Mouse (Mus musculus) thymus, adult 2 months (tissue): ENCODE results near the gene Rere. TPM values are rescaled to one million over a fixed set of nuclear protein-coding genes. Genes with fewer than 3 reads are reported as not detected.
"Not testable (repeated sequence)": the region's sequence is repeated elsewhere in the genome, so short reads cannot be mapped to it uniquely, and the experiment has no call there.

Source experiments
- DNase-seq: peaks from one replicate; pipeline ENCODE4 v3.0.0; 2021
- H3K27ac ChIP-seq: fragments of 200-500 bp; 2 replicates; pipeline ENCODE4 v1.5.1; 2012; ENCODE audit warnings: low read length, control low read depth; ENCODE audit not compliant: control insufficient read depth, insufficient read depth
- H3K27me3 ChIP-seq: fragments of 200-500 bp; 2 replicates; pipeline ENCODE4 v1.6.1; 2012; ENCODE audit warnings: mild to moderate bottlenecking, low read length, moderate library complexity, mixed read lengths; ENCODE audit not compliant: control insufficient read depth, insufficient read depth
- H3K36me3 ChIP-seq: fragments of 200-500 bp; 2 replicates; pipeline ENCODE4 v1.6.1; 2012; ENCODE audit warnings: mild to moderate bottlenecking, low read length, moderate library complexity; ENCODE audit not compliant: control insufficient read depth, insufficient read depth
- H3K4me1 ChIP-seq: fragments of 200-500 bp; replicated peaks from 2 replicates; pipeline ENCODE4 v1.6.1; 2012; ENCODE audit warnings: low read length; ENCODE audit not compliant: control insufficient read depth, insufficient read depth
- H3K4me3 ChIP-seq: fragments of 200-500 bp; 2 replicates; pipeline ENCODE4 v1.5.1; 2012; ENCODE audit warnings: mild to moderate bottlenecking, low read length, control low read depth, moderate library complexity; ENCODE audit not compliant: control insufficient read depth, insufficient read depth
- CTCF ChIP-seq: fragments of 200-500 bp; IDR thresholded peaks from 2 replicates; pipeline ENCODE4 v1.5.1; 2012; ENCODE audit warnings: mild to moderate bottlenecking, control low read depth, low read length, moderate library complexity, borderline replicate concordance; ENCODE audit not compliant: control insufficient read depth, poor library complexity, insufficient read depth; ENCODE audit errors: extremely low read depth
- POLR2A ChIP-seq: fragments of 200-500 bp; IDR thresholded peaks from 2 replicates; pipeline ENCODE4 v1.6.1; 2012; ENCODE audit warnings: mild to moderate bottlenecking, low read length, control low read depth, moderate library complexity; ENCODE audit not compliant: control insufficient read depth, poor library complexity, insufficient read depth; ENCODE audit errors: extremely low read depth
- WGBS: fragments of 180-500 bp; shearing (Covaris S2); methylation state at CpG from one replicate; pipeline ENCODE4 v1.1.7; 2018; 5-methylcytosine and 5-hydroxymethylcytosine counted together
- polyA plus RNA-seq: library from polyadenylated mRNA; depleted of rRNA; stranded (reverse); fragments of >200 nt; gene quantifications from 2 replicates; pipeline ENCODE4 v1.2.3, GENCODE M21; 2012

Gene Rere
- polyA plus RNA-seq, 1 experiment, result 52.5 TPM

- H3K4me3 ChIP-seq, result no peak overlapping the region
- H3K36me3 ChIP-seq, result no peaks in the 10 kb centered on the region
- DNase-seq, result no peak
- H3K27ac ChIP-seq, result no peak overlapping the region
- WGBS, result 93% methylated on average over 7 of the region's 7 CpGs
- no peak for TF ChIP-seq POLR2A
- no peak for TF ChIP-seq CTCF
- H3K4me1 ChIP-seq, result peaks cover 12% of the 10 kb centered on the region
- H3K27me3 ChIP-seq, result no peaks in the 10 kb centered on the region
Measured at GRCm38 (mm10) chr4:150545775-150546174, 264.3 kb downstream of the Rere start.

- not testable (repeated sequence) for H3K27me3 ChIP-seq, H3K4me3 ChIP-seq, H3K27ac ChIP-seq, H3K36me3 ChIP-seq, DNase-seq
- peaks cover 14% of the 10 kb centered on the region for H3K4me1 ChIP-seq
- WGBS, result 99% methylated on average over 4 of the region's 4 CpGs
Measured at GRCm38 (mm10) chr4:150546296-150546695, 264.9 kb downstream of the Rere start.

GRCm38 (mm10) chr4:150549393-150549792, 267.9 kb downstream of the Rere start:
- no peak for TF ChIP-seq POLR2A
- Histone ChIP-seq H3K4me1 (peaks cover 21% of the 10 kb centered on the region), H3K27me3 (no peaks in the 10 kb centered on the region), H3K4me3 (no peak overlapping the region), H3K27ac (no peak overlapping the region), H3K36me3 (no peaks in the 10 kb centered on the region)
- no peak for DNase-seq
- WGBS, result 96% methylated on average over 9 of the region's 9 CpGs

DNA sequence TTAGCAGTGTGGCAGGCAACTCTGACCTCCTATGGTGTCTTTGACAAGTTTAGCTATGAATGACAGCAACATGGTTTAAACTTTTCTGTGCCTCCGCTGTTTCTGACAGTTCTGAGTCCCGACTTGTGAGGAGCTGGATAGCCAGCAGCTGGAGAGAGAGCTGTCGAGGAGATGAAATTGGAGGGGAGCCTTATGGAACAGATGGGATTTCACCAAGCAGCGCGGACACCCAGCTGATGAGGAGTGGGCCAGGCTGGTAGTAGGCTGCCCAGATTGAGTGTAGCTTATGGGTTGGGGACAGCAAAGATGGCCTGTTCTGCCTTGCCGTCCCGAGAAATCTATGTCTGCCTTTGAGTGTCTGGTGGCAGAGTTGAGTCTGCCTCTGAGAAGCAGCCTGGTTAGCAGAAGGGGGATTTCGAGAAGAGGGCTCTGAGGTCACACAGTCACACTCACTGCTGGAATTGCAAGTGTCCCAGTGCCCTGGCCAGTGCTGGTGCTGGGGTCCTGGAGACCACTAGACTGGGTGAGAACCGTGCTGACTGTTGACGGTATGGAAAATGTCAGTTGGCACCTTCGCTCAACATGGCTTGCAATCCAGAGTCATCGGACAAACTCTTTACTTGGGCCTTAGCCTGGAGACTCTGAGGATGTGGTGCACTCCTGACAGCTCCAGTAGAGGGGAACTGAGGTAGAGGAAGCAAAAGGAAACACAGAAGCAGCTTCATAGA, 268.7 kb downstream of the Rere start:
- Histone ChIP-seq H3K27ac (no peak overlapping the region), H3K4me1 (peaks cover 18% of the 10 kb centered on the region), H3K27me3 (no peaks in the 10 kb centered on the region), H3K36me3 (no peaks in the 10 kb centered on the region), H3K4me3 (no peak overlapping the region)
- no peak for DNase-seq
- TF ChIP-seq POLR2A (no peak), CTCF (no peak)
- WGBS, result 93% methylated on average over 12 of the region's 12 CpGs

GRCm38 (mm10) chr4:150551390-150551789, 269.9 kb downstream of the Rere start:
- no peak overlapping the region for H3K27ac ChIP-seq
- 96% methylated on average over 4 of the region's 4 CpGs for WGBS

DNA sequence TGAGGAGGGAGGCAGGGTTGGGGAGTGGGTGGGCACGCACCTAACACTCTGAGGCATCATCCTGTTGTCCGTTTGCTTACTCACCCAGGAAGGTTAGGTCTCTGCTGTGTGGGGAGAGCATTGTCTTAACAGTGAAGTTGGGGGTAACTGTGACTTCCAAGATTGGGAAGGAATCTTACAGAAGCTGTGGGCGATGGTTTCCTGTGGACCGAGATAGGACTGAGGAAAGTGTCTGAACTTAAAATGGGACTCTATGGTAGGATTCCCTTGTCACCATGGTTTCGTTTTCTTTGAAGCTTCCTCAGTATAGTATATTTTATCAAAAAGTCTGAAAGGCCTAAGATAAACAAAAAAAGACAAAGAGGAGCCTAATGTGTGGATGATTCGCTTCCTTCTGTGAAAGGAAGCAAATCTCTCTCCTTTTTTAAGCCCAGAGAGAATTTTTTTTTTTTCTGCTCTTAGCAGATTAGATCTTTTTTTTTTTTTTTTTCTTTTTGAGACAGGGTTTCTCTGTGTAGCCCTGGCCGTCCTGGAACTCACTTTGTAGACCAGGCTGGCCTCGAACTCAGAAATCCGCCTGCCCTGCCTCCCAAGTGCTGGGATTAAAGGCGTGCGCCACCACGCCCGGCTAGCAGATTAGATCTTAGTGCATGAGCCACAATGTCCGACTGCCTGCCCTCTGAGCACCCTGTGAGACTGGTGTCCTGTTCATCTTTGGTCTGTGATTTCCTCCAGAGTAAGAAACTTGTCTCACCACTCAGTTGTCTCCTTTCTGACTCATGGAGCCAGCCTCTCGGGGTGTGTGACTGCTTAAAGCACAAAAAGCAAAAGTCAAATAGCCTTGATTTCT, 271.5 kb downstream of the Rere start:
- WGBS, result 47% methylated on average over 15 of the region's 15 CpGs
- peaks cover 28% of the 10 kb centered on the region for H3K4me1 ChIP-seq
- TF ChIP-seq POLR2A (no peak), CTCF (no peak)
- no peak overlapping the region for H3K4me3 ChIP-seq
- H3K27me3 ChIP-seq, result no peaks in the 10 kb centered on the region
- no peaks in the 10 kb centered on the region for H3K36me3 ChIP-seq
- H3K27ac ChIP-seq, result no peak overlapping the region
- DNase-seq, result no peak

More at GRCm38 (mm10) chr4:150551390-150551789, 269.9 kb downstream of the Rere start:
- no peak for TF ChIP-seq CTCF
- TF ChIP-seq POLR2A, result no peak
- no peak for DNase-seq
- Histone ChIP-seq H3K4me3 (no peak overlapping the region), H3K27me3 (no peaks in the 10 kb centered on the region), H3K4me1 (peaks cover 17% of the 10 kb centered on the region), H3K36me3 (no peaks in the 10 kb centered on the region)
